Mouse (Mus musculus): ENCODE results near the gene Fmnl3. TPM values are rescaled to one million over a fixed set of nuclear protein-coding genes. Genes with fewer than 3 reads are reported as not detected.

Fmnl3 gene
- polyA plus RNA-seq, 1 experiment from 2014 or later = 14.1 TPM

GRCm38 (mm10) chr15:99382893-99383292, 12.6 kb upstream of the Fmnl3 start:
- H3K9ac ChIP-seq = no peak overlapping the region
- H3K36me3 ChIP-seq (replicated peaks) = no peaks in the 10 kb centered on the region
- no peaks in the 10 kb centered on the region for H3K27me3 ChIP-seq
- H3K4me2 ChIP-seq = no peak overlapping the region
- H3K27ac ChIP-seq = no peak overlapping the region
- no peaks in the 10 kb centered on the region for H3K4me1 ChIP-seq
- no peak for ATAC-seq (ENCODE audit: low FRiP score)
- 0 out of 2 replicates have a peak, but pooled peaks cover 3% of the 10 kb centered on the region for H3K9me3 ChIP-seq
- H3K4me3 ChIP-seq (replicated peaks) = no peak overlapping the region

- no peak overlapping the region for H3K4me3 ChIP-seq (replicated peaks)
- peaks cover 4% of the 10 kb centered on the region for H3K27me3 ChIP-seq
- 92% methylated on average over 5 of the region's 5 CpGs for WGBS
- H3K9me3 ChIP-seq = 0 out of 2 replicates have a peak, but pooled peaks cover 3% of the 10 kb centered on the region
- no peak overlapping the region for H3K4me2 ChIP-seq
- H3K4me1 ChIP-seq = no peaks in the 10 kb centered on the region
- H3K9ac ChIP-seq = no peak overlapping the region
- H3K36me3 ChIP-seq (replicated peaks) = no peaks in the 10 kb centered on the region
- H3K27ac ChIP-seq = no peak overlapping the region
- no peak for ATAC-seq (ENCODE audit: low FRiP score)
Measured at GRCm38 (mm10) chr15:99376240-99376639, 6.0 kb upstream of the Fmnl3 start.

- WGBS = 92% methylated on average over 3 of the region's 3 CpGs
- Histone ChIP-seq H3K4me3 (replicated peaks) (no peak overlapping the region), H3K4me1 (no peaks in the 10 kb centered on the region), H3K4me2 (no peak overlapping the region), H3K9ac (no peak overlapping the region), H3K27me3 (peaks cover 5% of the 10 kb centered on the region), H3K9me3 (0 out of 2 replicates have a peak, but pooled peaks cover 3% of the 10 kb centered on the region), H3K36me3 (replicated peaks) (no peaks in the 10 kb centered on the region), H3K27ac (no peak overlapping the region)
- no peak for ATAC-seq (ENCODE audit: low FRiP score)
Measured at GRCm38 (mm10) chr15:99375581-99375980, 5.3 kb upstream of the Fmnl3 start.

DNA sequence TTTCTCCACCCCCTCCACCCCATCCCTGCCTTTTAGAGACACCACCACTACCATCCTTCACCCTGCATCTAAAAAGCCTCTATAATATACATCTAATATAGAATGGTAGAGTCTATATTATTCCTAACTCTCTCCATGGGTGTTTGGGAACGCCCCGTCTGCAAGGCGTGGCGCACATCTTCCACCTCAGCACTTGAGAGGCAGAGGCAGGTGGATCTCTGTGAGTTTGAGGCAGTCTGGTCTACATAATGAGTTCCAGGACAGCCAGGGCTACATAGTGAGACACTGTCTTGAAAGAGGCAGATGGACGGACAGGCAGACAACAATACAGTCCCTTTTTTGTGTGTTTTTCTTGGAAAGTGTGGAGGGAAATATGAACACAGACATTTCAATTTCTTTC, 4.8 kb upstream of the Fmnl3 start:
- WGBS = 93% methylated on average over 5 of the region's 5 CpGs
- Histone ChIP-seq H3K4me2 (no peak overlapping the region), H3K4me3 (replicated peaks) (no peak overlapping the region), H3K27ac (no peak overlapping the region), H3K9me3 (0 out of 2 replicates have a peak, but pooled peaks cover 3% of the 10 kb centered on the region), H3K27me3 (peaks cover 5% of the 10 kb centered on the region), H3K36me3 (replicated peaks) (no peaks in the 10 kb centered on the region), H3K9ac (no peak overlapping the region), H3K4me1 (no peaks in the 10 kb centered on the region)
- no peak for ATAC-seq (ENCODE audit: low FRiP score)

DNA sequence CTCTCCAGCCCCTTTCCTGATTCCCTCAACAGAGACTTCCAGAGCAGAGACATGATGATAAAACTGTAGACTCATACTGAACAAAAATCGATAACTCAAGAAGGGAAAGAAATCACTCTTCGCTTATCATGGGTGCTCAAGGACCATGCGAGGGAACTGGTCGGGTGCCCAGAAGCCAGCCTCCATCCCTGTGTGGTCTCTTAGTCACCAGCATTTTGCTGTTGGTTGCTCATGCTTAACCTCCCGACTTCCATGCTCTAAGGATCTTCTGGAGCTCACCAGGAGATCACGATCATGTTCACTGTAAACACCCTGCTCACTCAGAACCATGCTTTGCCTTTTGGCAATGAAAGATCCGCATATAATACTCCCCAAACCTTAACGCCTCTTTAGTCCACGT, 2.5 kb upstream of the Fmnl3 start:
- no peak overlapping the region for H3K9ac ChIP-seq
- H3K9me3 ChIP-seq = no peaks in the 10 kb centered on the region
- ATAC-seq (ENCODE audit: low FRiP score) = no peak
- H3K4me1 ChIP-seq = peaks cover 18% of the 10 kb centered on the region
- no peak overlapping the region for H3K4me2 ChIP-seq
- no peak overlapping the region for H3K27ac ChIP-seq
- H3K4me3 ChIP-seq (replicated peaks) = no peak overlapping the region
- peaks cover 5% of the 10 kb centered on the region for H3K27me3 ChIP-seq
- no peaks in the 10 kb centered on the region for H3K36me3 ChIP-seq (replicated peaks)
- WGBS = 84% methylated on average over 9 of the region's 9 CpGs

DNA sequence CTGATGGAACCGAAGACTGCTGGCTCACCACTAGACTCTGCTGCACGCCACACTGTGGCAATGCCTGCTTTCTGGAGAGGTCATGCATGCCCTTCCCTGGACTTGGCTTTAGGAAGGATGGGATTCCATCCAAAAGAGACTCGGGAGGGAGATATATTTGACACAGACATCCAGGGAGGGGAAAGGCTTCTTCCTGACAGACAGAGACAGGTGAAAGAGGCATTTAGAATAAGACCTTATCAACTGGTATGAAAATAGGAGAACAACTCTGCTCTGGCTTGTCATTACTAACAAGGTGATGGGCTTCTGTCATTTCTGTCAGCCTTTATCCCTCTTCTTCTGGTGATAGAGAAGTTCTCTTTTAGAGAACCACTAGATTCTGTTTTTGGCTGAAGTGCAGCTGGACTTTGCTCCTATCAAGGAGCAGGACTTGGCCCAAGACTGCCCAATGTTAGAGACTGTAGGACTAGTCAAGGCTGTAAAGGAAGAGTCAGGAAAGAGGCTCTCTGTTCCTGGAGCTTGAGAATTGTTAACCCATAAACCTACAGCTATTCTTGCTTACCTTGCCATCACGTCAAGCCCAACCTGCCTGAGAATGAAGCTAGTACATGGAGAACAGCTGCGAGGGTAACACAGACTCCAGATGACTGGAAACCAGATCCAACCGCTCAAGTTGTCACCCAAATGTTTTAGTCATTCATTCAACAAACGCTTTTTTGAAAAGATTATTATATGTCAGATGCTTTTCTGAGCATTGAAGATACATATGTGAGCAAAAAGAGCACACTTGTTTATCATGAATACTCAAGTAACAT, 1.5 kb upstream of the Fmnl3 start:
- Histone ChIP-seq H3K27me3 (peaks cover 5% of the 10 kb centered on the region), H3K27ac (no peak overlapping the region), H3K36me3 (replicated peaks) (no peaks in the 10 kb centered on the region), H3K9ac (no peak overlapping the region), H3K4me3 (replicated peaks) (no peak overlapping the region), H3K4me1 (peaks cover 18% of the 10 kb centered on the region), H3K4me2 (no peak overlapping the region), H3K9me3 (no peaks in the 10 kb centered on the region)
- no peak for ATAC-seq (ENCODE audit: low FRiP score)
- WGBS = 89% methylated on average over 7 of the region's 7 CpGs

GRCm38 (mm10) chr15:99369391-99370171, 701 bp downstream of the Fmnl3 start:
- peak overlapping the region; percentile 84 for H3K4me3 ChIP-seq (replicated peaks)
- 3% methylated on average over 27 of the region's 39 CpGs for WGBS
- peak overlapping the region; percentile 90 for H3K27ac ChIP-seq
- H3K9ac ChIP-seq = peak overlapping the region; percentile 85
- peak; percentile 77 for ATAC-seq (ENCODE audit: low FRiP score)
- no peaks in the 10 kb centered on the region for H3K36me3 ChIP-seq (replicated peaks)
- peaks cover 18% of the 10 kb centered on the region for H3K4me1 ChIP-seq
- H3K9me3 ChIP-seq = no peaks in the 10 kb centered on the region
- H3K27me3 ChIP-seq = peaks cover 5% of the 10 kb centered on the region
- H3K4me2 ChIP-seq = peak overlapping the region; percentile 75

- ATAC-seq (ENCODE audit: low FRiP score) = no peak
- H3K9ac ChIP-seq = peak overlapping the region; percentile 85; the same call in 1 of the 2 replicates
- peak overlapping the region; percentile 75 for H3K4me2 ChIP-seq
- H3K4me3 ChIP-seq (replicated peaks) = peak overlapping the region; percentile 84
- H3K36me3 ChIP-seq (replicated peaks) = no peaks in the 10 kb centered on the region
- 75% methylated on average over 4 of the region's 4 CpGs for WGBS
- peaks cover 21% of the 10 kb centered on the region for H3K4me1 ChIP-seq
- H3K9me3 ChIP-seq = no peaks in the 10 kb centered on the region
- no peak overlapping the region for H3K27ac ChIP-seq
- peaks cover 5% of the 10 kb centered on the region for H3K27me3 ChIP-seq
Measured at GRCm38 (mm10) chr15:99368583-99369266, 1.6 kb downstream of the Fmnl3 start.

- Histone ChIP-seq H3K4me3 (replicated peaks) (no peak overlapping the region), H3K27ac (peak overlapping the region; percentile 25; the same call in 1 of the 2 replicates), H3K27me3 (no peaks in the 10 kb centered on the region), H3K4me1 (peaks cover 21% of the 10 kb centered on the region), H3K36me3 (replicated peaks) (no peaks in the 10 kb centered on the region), H3K4me2 (no peak overlapping the region), H3K9me3 (no peaks in the 10 kb centered on the region), H3K9ac (no peak overlapping the region)
- no peak for ATAC-seq (ENCODE audit: low FRiP score)
- 72% methylated on average over 8 of the region's 8 CpGs for WGBS
Measured at GRCm38 (mm10) chr15:99364921-99365320, 5.4 kb downstream of the Fmnl3 start.

- Histone ChIP-seq H3K4me2 (no peak overlapping the region), H3K9ac (no peak overlapping the region), H3K27me3 (no peaks in the 10 kb centered on the region), H3K27ac (0 out of 2 replicates have a peak overlapping the region, but pooled peaks have one; percentile 19), H3K4me3 (replicated peaks) (no peak overlapping the region), H3K36me3 (replicated peaks) (no peaks in the 10 kb centered on the region), H3K4me1 (peaks cover 15% of the 10 kb centered on the region), H3K9me3 (no peaks in the 10 kb centered on the region)
- ATAC-seq (ENCODE audit: low FRiP score) = no peak
- 78% methylated on average over 7 of the region's 7 CpGs for WGBS
Measured at GRCm38 (mm10) chr15:99364022-99364530, 6.2 kb downstream of the Fmnl3 start.

- WGBS = 92% methylated on average over 9 of the region's 9 CpGs
- Histone ChIP-seq H3K4me3 (replicated peaks) (no peak overlapping the region), H3K4me1 (no peaks in the 10 kb centered on the region), H3K9me3 (no peaks in the 10 kb centered on the region), H3K4me2 (no peak overlapping the region), H3K36me3 (replicated peaks) (no peaks in the 10 kb centered on the region), H3K27me3 (no peaks in the 10 kb centered on the region), H3K9ac (no peak overlapping the region), H3K27ac (no peak overlapping the region)
- ATAC-seq (ENCODE audit: low FRiP score) = no peak
Measured at GRCm38 (mm10) chr15:99358952-99359351, 11.3 kb downstream of the Fmnl3 start.

DNA sequence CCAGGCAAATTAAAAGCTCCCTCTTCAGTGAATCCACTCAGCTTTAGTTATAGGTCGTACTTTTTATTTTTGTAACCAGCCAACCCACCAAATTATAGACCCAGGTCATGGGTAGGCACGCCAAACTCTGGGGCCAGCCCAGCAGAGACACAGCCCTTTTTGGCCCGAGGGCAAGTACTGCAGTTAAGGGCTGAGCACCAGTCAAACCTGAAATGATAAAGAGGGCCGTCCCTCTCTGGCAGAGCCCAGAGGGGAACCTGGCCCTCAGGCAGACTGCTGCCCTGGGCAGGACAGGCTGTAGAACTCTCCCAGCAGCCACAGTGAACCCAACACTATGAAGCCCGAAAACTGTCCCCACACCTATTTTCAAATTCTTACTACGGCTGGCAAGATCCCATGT, 13.8 kb downstream of the Fmnl3 start:
- 84% methylated on average over 6 of the region's 6 CpGs for WGBS
- no peak overlapping the region for H3K27ac ChIP-seq
- no peak overlapping the region for H3K9ac ChIP-seq
- no peak for ATAC-seq (ENCODE audit: low FRiP score)
- H3K9me3 ChIP-seq = no peaks in the 10 kb centered on the region
- H3K27me3 ChIP-seq = no peaks in the 10 kb centered on the region
- no peaks in the 10 kb centered on the region for H3K36me3 ChIP-seq (replicated peaks)
- H3K4me2 ChIP-seq = no peak overlapping the region
- no peaks in the 10 kb centered on the region for H3K4me1 ChIP-seq
- H3K4me3 ChIP-seq (replicated peaks) = no peak overlapping the region
